Mouse (Mus musculus): Measurements from ENCODE around the gene Hba-a1. TPM values are rescaled to one million over a fixed set of nuclear protein-coding genes. Genes with fewer than 3 reads are reported as not detected.

The Hba-a1 gene
- total and polyA plus RNA-seq, 2 experiments from 2014 or later, result 497 to 930 TPM

DNA sequence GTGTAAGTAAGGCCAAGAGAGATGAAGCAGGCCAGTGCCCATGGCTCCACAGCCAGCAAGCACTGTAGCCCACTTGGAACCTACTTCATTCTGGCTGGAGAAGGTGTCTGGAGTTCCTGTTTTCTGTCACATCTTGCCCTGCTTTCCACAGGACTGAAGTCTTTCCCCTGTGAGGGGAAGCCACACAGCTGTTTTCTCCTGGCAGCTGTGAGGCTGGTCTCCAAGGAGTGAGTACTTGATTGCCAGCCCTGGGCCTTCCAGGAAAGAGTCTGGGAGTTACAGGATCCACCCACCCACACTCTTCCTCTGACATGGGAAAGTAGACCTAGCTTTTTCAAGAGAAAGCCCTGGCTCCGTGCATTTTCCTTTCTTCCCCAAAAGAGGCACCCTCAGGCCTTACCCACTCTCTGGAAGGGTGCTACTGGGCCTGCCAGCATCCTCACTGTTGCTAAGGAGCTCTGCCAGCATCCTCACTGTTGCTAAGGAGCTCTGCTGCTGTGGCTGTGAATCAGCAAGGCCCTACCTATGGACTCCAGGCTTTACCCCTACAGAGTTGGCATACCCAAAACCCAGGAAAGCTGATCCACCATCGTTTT, 19.6 kb downstream of the Hba-a1 start:
- WGBS, result 21% methylated on average over 2 of the region's 2 CpGs
- no peak for TF ChIP-seq CTCF (IDR thresholded peaks at IDR 0.05)
- DNase-seq (ENCODE audit: low spot score), result peak; percentile 47
- H3K4me2 ChIP-seq (ENCODE audit: low read depth, low read length, poor library complexity, severe bottlenecking), result no peak overlapping the region
- H3K9me3 ChIP-seq (ENCODE audit: low read length), result no peaks in the 10 kb centered on the region
- no peak overlapping the region for H3K4me3 ChIP-seq (ENCODE audit: low read depth, low read length)
- H3K4me1 ChIP-seq (ENCODE audit: insufficient read depth, low read length), result no peaks in the 10 kb centered on the region
- no peaks in the 10 kb centered on the region for H3K36me3 ChIP-seq (ENCODE audit: insufficient read depth, low read length)
- no peaks in the 10 kb centered on the region for H3K27me3 ChIP-seq (ENCODE audit: insufficient read depth, low read length)
- ATAC-seq (ENCODE audit: low FRiP score), result peak; percentile 64
- no peak overlapping the region for H3K9ac ChIP-seq (replicated peaks; ENCODE audit: low read length, poor library complexity, severe bottlenecking)
- H3K27ac ChIP-seq (ENCODE audit: low read depth, low read length), result peak overlapping the region; percentile 52

- no peak for TF ChIP-seq CTCF (IDR thresholded peaks at IDR 0.05)
Measured at GRCm38 (mm10) chr11:32303455-32303854, 20.1 kb downstream of the Hba-a1 start.

DNA sequence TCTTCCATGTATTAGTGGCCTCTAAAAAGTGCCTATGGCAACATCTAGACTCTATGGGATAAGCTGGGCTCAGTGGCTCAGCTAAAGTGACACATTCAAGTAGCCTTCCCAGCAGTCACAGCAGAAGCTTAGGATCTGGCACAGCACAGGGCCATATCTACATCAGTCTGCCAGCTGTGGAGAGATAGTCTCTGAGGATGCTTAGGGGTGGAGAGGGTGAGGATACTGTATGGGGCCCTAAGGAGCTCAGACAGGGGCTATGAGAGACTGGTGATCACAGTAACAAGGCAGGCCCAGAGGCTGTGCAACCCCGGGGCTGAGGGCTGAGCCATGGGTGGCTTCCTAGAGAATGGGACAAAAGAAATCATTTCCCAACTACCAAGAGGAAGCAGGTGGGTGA, 23.7 kb downstream of the Hba-a1 start:
- Histone ChIP-seq H3K9me3 (ENCODE audit: low read length) (no peaks in the 10 kb centered on the region), H3K27me3 (ENCODE audit: insufficient read depth, low read length) (no peaks in the 10 kb centered on the region), H3K4me2 (ENCODE audit: low read depth, low read length, poor library complexity, severe bottlenecking) (no peak overlapping the region), H3K27ac (ENCODE audit: low read depth, low read length) (no peak overlapping the region), H3K9ac (replicated peaks; ENCODE audit: low read length, poor library complexity, severe bottlenecking) (no peak overlapping the region), H3K4me1 (ENCODE audit: insufficient read depth, low read length) (no peaks in the 10 kb centered on the region), H3K4me3 (ENCODE audit: low read depth, low read length) (no peak overlapping the region), H3K36me3 (ENCODE audit: insufficient read depth, low read length) (no peaks in the 10 kb centered on the region)
- WGBS, result 75% methylated on average over 1 of the region's 1 CpGs
- ATAC-seq (ENCODE audit: low FRiP score) (no peak), DNase-seq (ENCODE audit: low spot score) (no peak)
- TF ChIP-seq CTCF (IDR thresholded peaks at IDR 0.05), result no peak

More at GRCm38 (mm10) chr11:32303455-32303854, 20.1 kb downstream of the Hba-a1 start:
- H3K27me3 ChIP-seq (ENCODE audit: insufficient read depth, low read length), result no peaks in the 10 kb centered on the region
- H3K9me3 ChIP-seq (ENCODE audit: low read length), result no peaks in the 10 kb centered on the region
- no peak overlapping the region for H3K4me3 ChIP-seq (ENCODE audit: low read depth, low read length)
- no peak overlapping the region for H3K9ac ChIP-seq (replicated peaks; ENCODE audit: low read length, poor library complexity, severe bottlenecking)
- no peak overlapping the region for H3K4me2 ChIP-seq (ENCODE audit: low read depth, low read length, poor library complexity, severe bottlenecking)
- H3K4me1 ChIP-seq (ENCODE audit: insufficient read depth, low read length), result no peaks in the 10 kb centered on the region
- no peak for DNase-seq (ENCODE audit: low spot score)
- no peaks in the 10 kb centered on the region for H3K36me3 ChIP-seq (ENCODE audit: insufficient read depth, low read length)
- 80% methylated on average over 1 of the region's 1 CpGs for WGBS
- no peak overlapping the region for H3K27ac ChIP-seq (ENCODE audit: low read depth, low read length)
- no peak for ATAC-seq (ENCODE audit: low FRiP score)

- 30% methylated on average over 4 of the region's 4 CpGs for WGBS
Measured at GRCm38 (mm10) chr11:32309446-32309845, 26.1 kb downstream of the Hba-a1 start.

DNA sequence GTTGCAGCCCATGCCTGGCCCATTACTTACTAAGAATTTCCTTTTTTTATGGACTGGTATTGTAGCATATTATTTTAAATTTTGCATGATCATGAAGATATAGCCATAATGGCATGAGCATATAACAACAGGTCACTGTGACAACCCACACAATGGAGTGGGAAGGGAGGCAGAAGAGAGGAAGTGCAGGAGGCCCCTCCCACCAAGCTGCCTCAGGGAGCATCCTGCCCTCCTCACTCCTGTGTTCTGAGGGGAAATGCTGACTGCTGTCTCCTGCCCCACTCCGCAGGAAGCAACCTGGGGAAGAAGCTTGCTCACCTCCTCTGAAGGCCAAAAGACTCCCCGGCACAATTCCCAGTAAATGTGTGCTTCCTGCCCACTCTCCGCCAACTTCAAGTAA, 26.6 kb downstream of the Hba-a1 start:
- Histone ChIP-seq H3K27ac (ENCODE audit: low read depth, low read length) (no peak overlapping the region), H3K4me2 (ENCODE audit: low read depth, low read length, poor library complexity, severe bottlenecking) (no peak overlapping the region), H3K36me3 (ENCODE audit: insufficient read depth, low read length) (no peaks in the 10 kb centered on the region), H3K4me1 (ENCODE audit: insufficient read depth, low read length) (no peaks in the 10 kb centered on the region), H3K4me3 (ENCODE audit: low read depth, low read length) (no peak overlapping the region), H3K9ac (replicated peaks; ENCODE audit: low read length, poor library complexity, severe bottlenecking) (no peak overlapping the region), H3K9me3 (ENCODE audit: low read length) (no peaks in the 10 kb centered on the region), H3K27me3 (ENCODE audit: insufficient read depth, low read length) (no peaks in the 10 kb centered on the region)
- ATAC-seq (ENCODE audit: low FRiP score) (no peak), DNase-seq (ENCODE audit: low spot score) (no peak)
- no peak for TF ChIP-seq CTCF (IDR thresholded peaks at IDR 0.05)
- WGBS, result 84% methylated on average over 3 of the region's 3 CpGs

More at GRCm38 (mm10) chr11:32309446-32309845, 26.1 kb downstream of the Hba-a1 start:
- no peak overlapping the region for H3K27ac ChIP-seq (ENCODE audit: low read depth, low read length)
- H3K4me2 ChIP-seq (ENCODE audit: low read depth, low read length, poor library complexity, severe bottlenecking), result no peak overlapping the region
- no peaks in the 10 kb centered on the region for H3K4me1 ChIP-seq (ENCODE audit: insufficient read depth, low read length)
- H3K9ac ChIP-seq (replicated peaks; ENCODE audit: low read length, poor library complexity, severe bottlenecking), result no peak overlapping the region
- no peaks in the 10 kb centered on the region for H3K9me3 ChIP-seq (ENCODE audit: low read length)
- no peak overlapping the region for H3K4me3 ChIP-seq (ENCODE audit: low read depth, low read length)
- H3K27me3 ChIP-seq (ENCODE audit: insufficient read depth, low read length), result no peaks in the 10 kb centered on the region
- no peak for TF ChIP-seq CTCF (IDR thresholded peaks at IDR 0.05)
- no peaks in the 10 kb centered on the region for H3K36me3 ChIP-seq (ENCODE audit: insufficient read depth, low read length)
- no peak for DNase-seq (ENCODE audit: low spot score)
- ATAC-seq (ENCODE audit: low FRiP score), result no peak

GRCm38 (mm10) chr11:32316009-32316408, 32.7 kb downstream of the Hba-a1 start:
- no peak overlapping the region for H3K27ac ChIP-seq (ENCODE audit: low read depth, low read length)
- H3K4me1 ChIP-seq (ENCODE audit: insufficient read depth, low read length), result no peaks in the 10 kb centered on the region
- no peaks in the 10 kb centered on the region for H3K27me3 ChIP-seq (ENCODE audit: insufficient read depth, low read length)
- no peaks in the 10 kb centered on the region for H3K9me3 ChIP-seq (ENCODE audit: low read length)
- H3K4me3 ChIP-seq (ENCODE audit: low read depth, low read length), result no peak overlapping the region
- DNase-seq (ENCODE audit: low spot score) (no peak), ATAC-seq (ENCODE audit: low FRiP score) (no peak)
- no peak overlapping the region for H3K9ac ChIP-seq (replicated peaks; ENCODE audit: low read length, poor library complexity, severe bottlenecking)
- no peaks in the 10 kb centered on the region for H3K36me3 ChIP-seq (ENCODE audit: insufficient read depth, low read length)
- WGBS, result 84% methylated on average over 3 of the region's 3 CpGs
- TF ChIP-seq CTCF (IDR thresholded peaks at IDR 0.05), result no peak
- no peak overlapping the region for H3K4me2 ChIP-seq (ENCODE audit: low read depth, low read length, poor library complexity, severe bottlenecking)

Data from midbrain, postnatal 0 days (tissue).